Mouse (Mus musculus): ENCODE results near the gene Cdh15. TPM values are rescaled to one million over a fixed set of nuclear protein-coding genes. Genes with fewer than 3 reads are reported as not detected.

Gene Cdh15
- polyA plus RNA-seq, 1 experiment from 2014 or later: 0.67 TPM

DNA sequence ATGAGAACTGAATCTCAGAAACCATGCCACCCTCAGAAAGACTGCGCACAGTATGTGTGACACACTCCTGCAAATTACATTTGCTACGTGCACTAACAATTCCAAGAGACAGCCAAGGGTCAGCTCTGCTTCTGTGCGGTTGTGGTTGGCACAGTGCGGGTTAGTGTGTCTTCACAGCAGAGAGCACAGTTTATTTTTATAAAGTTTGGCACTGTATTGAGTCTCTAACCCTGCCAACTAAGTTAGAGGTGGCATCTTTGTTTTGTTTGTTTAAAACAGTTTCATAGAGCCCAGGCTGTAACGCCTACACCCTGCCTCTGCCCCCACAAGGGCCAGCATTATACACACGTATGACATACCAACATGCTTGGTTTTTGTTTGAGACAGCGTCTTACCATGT lies 53.7 kb downstream of the Cdh15 start:
- ATAC-seq (replicated peaks; ENCODE audit: insufficient number of reproducible peaks, low FRiP score, low TSS enrichment): no peak
- H3K27ac ChIP-seq (ENCODE audit: low read depth, low read length): no peak overlapping the region
- peaks cover 38% of the 10 kb centered on the region for H3K4me1 ChIP-seq (ENCODE audit: control insufficient read depth, insufficient read depth, low read length)
- no peak overlapping the region for H3K9ac ChIP-seq (ENCODE audit: low read depth, low read length)
- no peak overlapping the region for H3K4me3 ChIP-seq (ENCODE audit: low read depth, low read length)
- H3K27me3 ChIP-seq (ENCODE audit: control insufficient read depth, insufficient read depth, low read length): no peaks in the 10 kb centered on the region
- 95% methylated on average over 7 of the region's 7 CpGs for WGBS (ENCODE audit: insufficient replicate concordance)
- H3K9me3 ChIP-seq (replicated peaks; ENCODE audit: control insufficient read depth, low read length): no peaks in the 10 kb centered on the region
- H3K36me3 ChIP-seq (ENCODE audit: control insufficient read depth, insufficient read depth, low read length): peaks cover 7% of the 10 kb centered on the region; the same call in 1 of the 2 replicates
- no peak overlapping the region for H3K4me2 ChIP-seq

DNA sequence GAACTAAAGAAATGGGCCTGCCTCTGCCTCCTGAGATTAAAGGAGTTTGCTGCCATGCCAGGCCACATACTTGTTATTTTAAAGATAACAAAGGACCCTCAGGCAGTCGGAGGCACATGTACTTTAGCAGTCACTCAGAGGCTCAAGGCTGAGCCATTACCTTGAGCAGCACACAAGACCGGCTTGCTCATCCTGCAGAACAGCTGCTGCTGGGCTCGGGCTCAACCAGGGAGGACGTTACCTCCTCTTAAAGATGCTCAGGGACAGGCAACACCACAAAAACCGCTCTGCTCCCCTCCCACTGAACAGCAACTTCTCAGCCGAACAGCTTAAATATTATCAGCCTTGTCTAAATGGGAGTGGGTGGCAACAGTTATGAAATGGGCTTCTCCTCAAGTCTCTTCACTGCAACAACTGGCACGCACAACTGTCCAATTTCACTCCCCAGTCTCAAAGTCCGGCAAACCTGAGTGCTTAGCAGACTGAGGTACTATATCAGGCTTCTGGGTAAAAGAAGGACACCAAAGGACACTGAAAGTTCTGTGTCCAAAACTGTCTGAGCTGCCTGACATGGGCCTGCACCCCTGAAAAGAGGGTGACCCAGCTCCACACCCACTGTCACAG lies 54.2 kb downstream of the Cdh15 start:
- H3K27me3 ChIP-seq (ENCODE audit: control insufficient read depth, insufficient read depth, low read length): no peaks in the 10 kb centered on the region
- ATAC-seq (replicated peaks; ENCODE audit: insufficient number of reproducible peaks, low FRiP score, low TSS enrichment): no peak
- no peak overlapping the region for H3K27ac ChIP-seq (ENCODE audit: low read depth, low read length)
- H3K36me3 ChIP-seq (ENCODE audit: control insufficient read depth, insufficient read depth, low read length): 0 out of 2 replicates have a peak, but pooled peaks cover 4% of the 10 kb centered on the region
- H3K4me3 ChIP-seq (ENCODE audit: low read depth, low read length): no peak overlapping the region
- 78% methylated on average over 8 of the region's 8 CpGs for WGBS (ENCODE audit: insufficient replicate concordance)
- H3K9me3 ChIP-seq (replicated peaks; ENCODE audit: control insufficient read depth, low read length): no peaks in the 10 kb centered on the region
- peaks cover 39% of the 10 kb centered on the region for H3K4me1 ChIP-seq (ENCODE audit: control insufficient read depth, insufficient read depth, low read length)
- H3K4me2 ChIP-seq: no peak overlapping the region
- H3K9ac ChIP-seq (ENCODE audit: low read depth, low read length): no peak overlapping the region

DNA sequence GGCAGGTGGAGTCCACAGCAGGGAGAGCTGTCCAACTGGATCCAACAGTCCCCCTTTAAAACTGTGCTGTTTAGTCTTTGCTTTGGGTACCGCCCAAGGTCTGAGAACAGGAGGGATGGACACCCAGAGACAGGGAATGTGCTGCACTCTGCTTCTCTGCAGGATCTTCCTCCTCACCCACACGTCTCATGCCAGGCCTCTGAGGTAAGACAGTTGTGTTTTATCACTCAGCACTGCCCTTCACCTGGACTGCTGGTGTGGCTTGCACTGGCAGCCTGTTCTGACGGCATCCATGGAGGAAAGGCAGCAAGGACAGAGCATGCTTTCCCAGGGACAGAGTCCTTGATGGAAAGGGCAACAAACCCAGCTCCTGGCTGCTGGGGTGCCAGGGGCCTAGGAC lies 54.8 kb downstream of the Cdh15 start:
- whole genome bisulfite sequencing (ENCODE audit: insufficient replicate concordance): 69% methylated on average over 3 of the region's 3 CpGs
- H3K9ac ChIP-seq (ENCODE audit: low read depth, low read length): no peak overlapping the region
- H3K4me3 ChIP-seq (ENCODE audit: low read depth, low read length): no peak overlapping the region
- H3K36me3 ChIP-seq (ENCODE audit: control insufficient read depth, insufficient read depth, low read length): peaks cover 5% of the 10 kb centered on the region; the same call in 1 of the 2 replicates
- H3K27me3 ChIP-seq (ENCODE audit: control insufficient read depth, insufficient read depth, low read length): no peaks in the 10 kb centered on the region
- H3K9me3 ChIP-seq (replicated peaks; ENCODE audit: control insufficient read depth, low read length): no peaks in the 10 kb centered on the region
- no peak for ATAC-seq (replicated peaks; ENCODE audit: insufficient number of reproducible peaks, low FRiP score, low TSS enrichment)
- H3K4me2 ChIP-seq: no peak overlapping the region
- peaks cover 39% of the 10 kb centered on the region for H3K4me1 ChIP-seq (ENCODE audit: control insufficient read depth, insufficient read depth, low read length)
- no peak overlapping the region for H3K27ac ChIP-seq (ENCODE audit: low read depth, low read length)

DNA sequence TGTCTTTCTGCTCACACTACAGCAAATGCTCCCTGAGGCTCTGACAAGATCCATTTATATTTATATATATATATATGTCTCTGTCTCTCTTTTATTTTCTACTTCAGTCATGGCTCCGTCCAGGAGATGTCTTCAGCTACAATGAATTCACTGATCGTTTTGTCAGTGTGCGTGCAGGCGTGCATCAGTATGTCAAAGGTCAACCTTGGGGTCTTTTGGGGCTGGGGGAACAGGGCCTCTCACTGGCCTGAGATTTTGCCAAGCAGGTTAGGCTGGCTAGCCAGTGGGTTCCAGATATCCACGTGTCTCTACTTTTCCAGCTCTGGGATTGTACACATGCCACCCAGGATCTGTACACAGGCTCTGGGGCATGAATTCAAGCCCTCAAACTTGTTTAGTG lies 55.2 kb downstream of the Cdh15 start:
- H3K27ac ChIP-seq (ENCODE audit: low read depth, low read length): no peak overlapping the region
- no peak overlapping the region for H3K9ac ChIP-seq (ENCODE audit: low read depth, low read length)
- WGBS (ENCODE audit: insufficient replicate concordance): 85% methylated on average over 5 of the region's 5 CpGs

DNA sequence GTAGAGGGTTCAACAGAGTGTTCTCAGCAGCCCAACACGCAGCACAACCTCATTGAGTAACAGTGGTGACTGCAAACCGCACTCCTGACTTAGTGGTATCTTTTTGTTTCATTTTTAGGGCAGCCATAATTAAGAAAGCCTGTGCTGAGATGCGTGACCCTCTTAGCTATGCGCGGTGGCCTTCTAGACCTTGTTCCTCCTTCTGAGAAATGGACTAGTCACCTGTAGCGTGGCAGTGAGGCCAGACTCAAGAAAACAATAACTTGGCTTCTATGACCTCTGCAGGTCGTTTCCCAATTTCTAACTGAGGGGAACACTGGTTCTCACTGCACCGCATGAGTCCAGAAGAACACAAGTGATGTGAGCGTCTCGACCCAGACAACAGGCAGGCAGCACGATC lies 56.7 kb downstream of the Cdh15 start:
- H3K27ac ChIP-seq (ENCODE audit: low read depth, low read length): no peak overlapping the region
- H3K36me3 ChIP-seq (ENCODE audit: control insufficient read depth, insufficient read depth, low read length): peaks cover 4% of the 10 kb centered on the region; the same call in 1 of the 2 replicates
- WGBS (ENCODE audit: insufficient replicate concordance): 93% methylated on average over 11 of the region's 11 CpGs
- no peaks in the 10 kb centered on the region for H3K27me3 ChIP-seq (ENCODE audit: control insufficient read depth, insufficient read depth, low read length)
- H3K9me3 ChIP-seq (replicated peaks; ENCODE audit: control insufficient read depth, low read length): no peaks in the 10 kb centered on the region
- H3K4me2 ChIP-seq: no peak overlapping the region
- peaks cover 23% of the 10 kb centered on the region; the same call in 1 of the 2 replicates for H3K4me1 ChIP-seq (ENCODE audit: control insufficient read depth, insufficient read depth, low read length)
- no peak for ATAC-seq (replicated peaks; ENCODE audit: insufficient number of reproducible peaks, low FRiP score, low TSS enrichment)
- no peak overlapping the region for H3K9ac ChIP-seq (ENCODE audit: low read depth, low read length)
- H3K4me3 ChIP-seq (ENCODE audit: low read depth, low read length): no peak overlapping the region

More for the DNA sequence above, 55.2 kb downstream of the Cdh15 start:
- peaks cover 38% of the 10 kb centered on the region for H3K4me1 ChIP-seq (ENCODE audit: control insufficient read depth, insufficient read depth, low read length)
- H3K4me3 ChIP-seq (ENCODE audit: low read depth, low read length): no peak overlapping the region
- H3K36me3 ChIP-seq (ENCODE audit: control insufficient read depth, insufficient read depth, low read length): peaks cover 8% of the 10 kb centered on the region; the same call in 1 of the 2 replicates
- ATAC-seq (replicated peaks; ENCODE audit: insufficient number of reproducible peaks, low FRiP score, low TSS enrichment): no peak
- no peaks in the 10 kb centered on the region for H3K9me3 ChIP-seq (replicated peaks; ENCODE audit: control insufficient read depth, low read length)
- no peaks in the 10 kb centered on the region for H3K27me3 ChIP-seq (ENCODE audit: control insufficient read depth, insufficient read depth, low read length)
- H3K4me2 ChIP-seq: no peak overlapping the region

DNA sequence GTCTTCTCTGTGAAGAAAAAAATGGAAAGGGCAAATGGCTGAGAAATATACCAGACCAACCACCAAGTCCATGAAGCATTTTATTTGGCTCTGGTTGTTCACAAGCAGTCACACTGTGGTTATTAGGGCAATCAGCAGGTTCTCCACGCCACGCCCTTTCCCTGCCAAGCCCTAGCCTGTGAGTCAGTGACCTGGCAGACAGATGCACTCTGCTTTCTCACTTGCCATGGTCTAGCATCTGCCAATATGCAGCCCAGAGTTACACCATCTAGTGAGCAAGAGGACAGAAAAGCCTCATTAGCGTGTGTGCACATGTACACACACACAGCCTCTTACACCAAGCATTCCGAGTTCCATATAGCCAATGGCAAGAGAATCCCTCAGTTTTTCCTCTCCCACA lies 57.6 kb downstream of the Cdh15 start:
- 94% methylated on average over 4 of the region's 4 CpGs for WGBS (ENCODE audit: insufficient replicate concordance)
- no peak; the same call in 1 of the 2 replicates for ATAC-seq (replicated peaks; ENCODE audit: insufficient number of reproducible peaks, low FRiP score, low TSS enrichment)
- no peak overlapping the region for H3K4me2 ChIP-seq

DNA sequence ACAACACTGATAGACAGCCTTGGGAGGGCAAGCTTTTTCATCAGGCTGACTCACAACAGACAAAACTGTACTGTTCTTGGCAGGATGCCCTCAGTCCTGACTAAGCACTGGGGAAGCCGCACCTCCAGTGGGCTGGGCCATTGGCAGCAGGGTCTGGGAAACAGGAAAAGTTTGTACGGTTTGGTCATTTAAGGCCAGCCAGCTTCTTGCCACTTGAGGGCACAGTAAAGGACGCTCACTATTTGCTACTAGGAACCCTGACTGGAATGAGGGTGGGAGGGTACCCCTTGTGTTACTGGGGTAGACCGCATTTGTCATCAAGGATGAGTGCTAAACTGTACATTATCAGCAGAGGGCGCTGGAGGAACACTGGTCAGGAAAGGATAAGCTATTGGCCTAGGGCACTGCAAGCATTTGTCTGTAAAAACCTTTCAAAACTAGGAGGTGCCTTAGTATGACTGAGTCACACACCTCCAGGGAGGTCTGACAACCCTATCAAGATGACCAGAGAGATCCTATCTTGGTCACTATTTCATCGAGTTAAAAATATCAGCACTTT lies 58.8 kb downstream of the Cdh15 start:
- H3K4me2 ChIP-seq: no peak overlapping the region

More for the DNA sequence above, 57.6 kb downstream of the Cdh15 start:
- Histone ChIP-seq H3K9ac (ENCODE audit: low read depth, low read length) (no peak overlapping the region), H3K36me3 (ENCODE audit: control insufficient read depth, insufficient read depth, low read length) (peaks cover 4% of the 10 kb centered on the region; the same call in 1 of the 2 replicates), H3K27me3 (ENCODE audit: control insufficient read depth, insufficient read depth, low read length) (no peaks in the 10 kb centered on the region), H3K4me1 (ENCODE audit: control insufficient read depth, insufficient read depth, low read length) (peaks cover 23% of the 10 kb centered on the region), H3K4me3 (ENCODE audit: low read depth, low read length) (no peak overlapping the region), H3K27ac (ENCODE audit: low read depth, low read length) (no peak overlapping the region), H3K9me3 (replicated peaks; ENCODE audit: control insufficient read depth, low read length) (no peaks in the 10 kb centered on the region)

DNA sequence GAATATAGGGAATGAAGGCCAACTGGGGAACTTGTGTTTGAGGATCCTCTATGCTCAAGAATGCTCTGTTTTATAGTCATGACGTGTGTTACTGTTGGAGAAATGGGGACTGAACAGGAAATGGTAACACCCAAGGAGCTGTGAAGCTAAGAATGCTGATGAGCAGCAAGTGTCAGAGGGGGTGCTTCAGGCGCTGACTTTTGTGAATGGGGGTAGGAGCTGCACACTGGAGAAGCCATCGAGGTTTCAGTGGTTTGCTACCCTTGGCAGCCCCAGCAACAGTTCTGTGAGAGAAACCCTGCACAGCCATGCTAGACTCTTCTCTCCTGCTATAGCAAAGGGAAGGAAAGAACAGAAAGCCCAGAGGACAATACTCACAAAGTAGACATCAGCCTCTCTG lies 64.4 kb downstream of the Cdh15 start:
- Histone ChIP-seq H3K4me3 (ENCODE audit: low read depth, low read length) (no peak overlapping the region), H3K4me1 (ENCODE audit: control insufficient read depth, insufficient read depth, low read length) (peaks cover 12% of the 10 kb centered on the region), H3K27ac (ENCODE audit: low read depth, low read length) (no peak overlapping the region), H3K9me3 (replicated peaks; ENCODE audit: control insufficient read depth, low read length) (no peaks in the 10 kb centered on the region), H3K36me3 (ENCODE audit: control insufficient read depth, insufficient read depth, low read length) (peaks cover 4% of the 10 kb centered on the region; the same call in 1 of the 2 replicates), H3K27me3 (ENCODE audit: control insufficient read depth, insufficient read depth, low read length) (no peaks in the 10 kb centered on the region), H3K4me2 (no peak overlapping the region), H3K9ac (ENCODE audit: low read depth, low read length) (no peak overlapping the region)
- 70% methylated on average over 3 of the region's 3 CpGs for WGBS (ENCODE audit: insufficient replicate concordance)
- no peak for ATAC-seq (replicated peaks; ENCODE audit: insufficient number of reproducible peaks, low FRiP score, low TSS enrichment)

More for the DNA sequence above, 58.8 kb downstream of the Cdh15 start:
- H3K4me1 ChIP-seq (ENCODE audit: control insufficient read depth, insufficient read depth, low read length): peaks cover 20% of the 10 kb centered on the region
- H3K36me3 ChIP-seq (ENCODE audit: control insufficient read depth, insufficient read depth, low read length): peaks cover 4% of the 10 kb centered on the region; the same call in 1 of the 2 replicates
- no peaks in the 10 kb centered on the region for H3K9me3 ChIP-seq (replicated peaks; ENCODE audit: control insufficient read depth, low read length)
- ATAC-seq (replicated peaks; ENCODE audit: insufficient number of reproducible peaks, low FRiP score, low TSS enrichment): peak; percentile 44; the same call in 1 of the 2 replicates
- 41% methylated on average over 6 of the region's 6 CpGs for WGBS (ENCODE audit: insufficient replicate concordance)
- no peak overlapping the region for H3K27ac ChIP-seq (ENCODE audit: low read depth, low read length)
- no peak overlapping the region for H3K9ac ChIP-seq (ENCODE audit: low read depth, low read length)
- H3K4me3 ChIP-seq (ENCODE audit: low read depth, low read length): no peak overlapping the region
- H3K27me3 ChIP-seq (ENCODE audit: control insufficient read depth, insufficient read depth, low read length): no peaks in the 10 kb centered on the region
